Mouse (Mus musculus) hindbrain, embryonic 11.5 days (tissue): ENCODE measurements around the gene Foxo1. TPM values are rescaled to one million over a fixed set of nuclear protein-coding genes. Genes with fewer than 3 reads are reported as not detected.

ENCODE experiments used
- ATAC-seq: fragments of 200-750 bp; cut with Nextera tagmentation; 2 replicates; pipeline ENCODE4 v1.8.0; 2017; ENCODE audit warnings: mild to moderate bottlenecking, moderate TSS enrichment, moderate library complexity; ENCODE audit not compliant: low FRiP score
- DNase-seq: peaks from one replicate; pipeline ENCODE4 v3.0.0-alpha.2; 2015; ENCODE audit warnings: low spot score
- H3K27ac ChIP-seq: fragments of 300-500 bp; sonication (generic); 2 replicates; pipeline ENCODE4 v1.5.1; 2014; ENCODE audit warnings: mild to moderate bottlenecking, low read depth, low read length
- H3K27me3 ChIP-seq: fragments of 300-500 bp; sonication (generic); 2 replicates; pipeline ENCODE4 v1.6.1; 2014; ENCODE audit warnings: mild to moderate bottlenecking, low read length, moderate library complexity, mixed read lengths; ENCODE audit not compliant: control insufficient read depth, insufficient read depth
- H3K36me3 ChIP-seq: fragments of 300-500 bp; sonication (generic); 2 replicates; pipeline ENCODE4 v1.6.1; 2014; ENCODE audit warnings: mild to moderate bottlenecking, low read length, moderate library complexity, mixed read lengths; ENCODE audit not compliant: control insufficient read depth, insufficient read depth
- H3K4me1 ChIP-seq: fragments of 300-500 bp; sonication (generic); replicated peaks from 2 replicates; pipeline ENCODE4 v1.6.1; 2014; ENCODE audit warnings: low read length, mixed read lengths; ENCODE audit not compliant: control insufficient read depth, insufficient read depth
- H3K4me2 ChIP-seq: fragments of 300-500 bp; sonication (generic); replicated peaks from 2 replicates; pipeline ENCODE4 v1.6.1; 2014; ENCODE audit warnings: mild to moderate bottlenecking, low read depth, low read length
- H3K4me3 ChIP-seq: fragments of 300-500 bp; sonication (generic); 2 replicates; pipeline ENCODE4 v1.5.1; 2014; ENCODE audit warnings: low read depth, low read length
- H3K9ac ChIP-seq: fragments of 300-500 bp; sonication (generic); 2 replicates; pipeline ENCODE4 v1.6.1; 2014; ENCODE audit warnings: low read depth, low read length
- H3K9me3 ChIP-seq: fragments of 300-500 bp; sonication (generic); 2 replicates; pipeline ENCODE4 v1.6.1; 2016; ENCODE audit warnings: low read length; ENCODE audit not compliant: control insufficient read depth
- whole genome bisulfite sequencing: fragments of 180-500 bp; shearing (Covaris S2); extraction: QIAGEN DNeasy Blood & Tissue Kit; methylation state at CpG from one replicate; pipeline ENCODE4 v1.1.7; 2014; 5-methylcytosine and 5-hydroxymethylcytosine counted together
- polyA plus RNA-seq: library from polyadenylated mRNA; unstranded; fragments of >200 nt; fragmentation: Nextera tagmentation; extraction: Ambion mirVana; gene quantifications from 2 replicates; pipeline ENCODE4 v1.2.1, GENCODE M21; 2014

Foxo1 gene
- polyA plus RNA-seq: 3.8 and 4.0 TPM in 2 replicates

GRCm38 (mm10) chr3:52267652-52268486 lies at the start of gene Foxo1:
Foxo1 (plus strand) TSS chr3:52268336.
- Histone ChIP-seq H3K9me3 (no peaks in the 10 kb centered on the region), H3K4me3 (peak within 1 kb of the TSS; percentile 77), H3K4me1 (peaks cover 2% of the 10 kb centered on the region; the same call in 1 of the 2 replicates), H3K4me2 (peak within 1 kb of the TSS; percentile 93), H3K9ac (peak within 1 kb of the TSS; percentile 61), H3K27ac (no peak within 1 kb of the TSS; the same call in 1 of the 2 replicates), H3K27me3 (peaks cover 34% of the 10 kb centered on the region), H3K36me3 (no peaks in the 10 kb centered on the region)
- WGBS: under 1% methylated on average over 79 of the region's 85 CpGs
- DNase-seq: peak; percentile 94
- peak; percentile 95 for ATAC-seq

- Histone ChIP-seq H3K36me3 (no peaks in the 10 kb centered on the region), H3K27ac (no peak overlapping the region), H3K9me3 (no peaks in the 10 kb centered on the region), H3K9ac (no peak overlapping the region), H3K4me3 (no peak overlapping the region), H3K4me1 (no peaks in the 10 kb centered on the region), H3K4me2 (no peak overlapping the region), H3K27me3 (no peaks in the 10 kb centered on the region)
- ATAC-seq (no peak), DNase-seq (no peak)
- WGBS: 85% methylated on average over 7 of the region's 7 CpGs
Observed at GRCm38 (mm10) chr3:52218864-52219263, 49.3 kb upstream of the Foxo1 start.

- 77% methylated on average over 3 of the region's 3 CpGs for WGBS
- no peaks in the 10 kb centered on the region for H3K36me3 ChIP-seq
- no peak overlapping the region for H3K4me2 ChIP-seq
- no peaks in the 10 kb centered on the region for H3K9me3 ChIP-seq
- no peak overlapping the region for H3K4me3 ChIP-seq
- no peaks in the 10 kb centered on the region for H3K27me3 ChIP-seq
- no peaks in the 10 kb centered on the region for H3K4me1 ChIP-seq
- no peak overlapping the region for H3K27ac ChIP-seq
- DNase-seq: no peak
- ATAC-seq: no peak
- no peak overlapping the region for H3K9ac ChIP-seq
Observed at GRCm38 (mm10) chr3:52221082-52221481, 47.1 kb upstream of the Foxo1 start.

- Histone ChIP-seq H3K27ac (no peak overlapping the region), H3K4me2 (no peak overlapping the region), H3K4me3 (no peak overlapping the region), H3K36me3 (no peaks in the 10 kb centered on the region), H3K9ac (no peak overlapping the region), H3K27me3 (no peaks in the 10 kb centered on the region), H3K9me3 (no peaks in the 10 kb centered on the region), H3K4me1 (no peaks in the 10 kb centered on the region)
- DNase-seq (no peak), ATAC-seq (no peak)
- 81% methylated on average over 5 of the region's 5 CpGs for WGBS
Observed at GRCm38 (mm10) chr3:52221931-52222330, 46.2 kb upstream of the Foxo1 start.

- Histone ChIP-seq H3K9me3 (no peaks in the 10 kb centered on the region), H3K27ac (no peak overlapping the region), H3K27me3 (no peaks in the 10 kb centered on the region), H3K36me3 (no peaks in the 10 kb centered on the region), H3K4me1 (no peaks in the 10 kb centered on the region), H3K4me2 (no peak overlapping the region), H3K9ac (no peak overlapping the region), H3K4me3 (no peak overlapping the region)
- DNase-seq (no peak), ATAC-seq (no peak)
- whole genome bisulfite sequencing: 88% methylated on average over 4 of the region's 4 CpGs
Observed at GRCm38 (mm10) chr3:52236488-52236887, 31.6 kb upstream of the Foxo1 start.

- no peak for DNase-seq
- Histone ChIP-seq H3K4me1 (no peaks in the 10 kb centered on the region), H3K36me3 (no peaks in the 10 kb centered on the region), H3K9ac (no peak overlapping the region), H3K4me2 (no peak overlapping the region), H3K9me3 (no peaks in the 10 kb centered on the region), H3K4me3 (no peak overlapping the region), H3K27me3 (no peaks in the 10 kb centered on the region), H3K27ac (no peak overlapping the region)
- WGBS: 82% methylated on average over 3 of the region's 3 CpGs
- no peak for ATAC-seq
Observed at GRCm38 (mm10) chr3:52237136-52237535, 31.0 kb upstream of the Foxo1 start.

- Histone ChIP-seq H3K4me1 (no peaks in the 10 kb centered on the region), H3K36me3 (no peaks in the 10 kb centered on the region), H3K27ac (no peak overlapping the region), H3K27me3 (no peaks in the 10 kb centered on the region), H3K9ac (no peak overlapping the region), H3K9me3 (no peaks in the 10 kb centered on the region), H3K4me2 (no peak overlapping the region), H3K4me3 (no peak overlapping the region)
- 89% methylated on average over 5 of the region's 5 CpGs for WGBS
- no peak for ATAC-seq
- no peak for DNase-seq
Observed at GRCm38 (mm10) chr3:52241062-52241461, 27.1 kb upstream of the Foxo1 start.

GRCm38 (mm10) chr3:52242457-52243105 lies 25.6 kb upstream of the Foxo1 start:
- DNase-seq (peak; percentile 88), ATAC-seq (peak; percentile 30; the same call in 1 of the 2 replicates)
- no peaks in the 10 kb centered on the region for H3K27me3 ChIP-seq
- H3K4me3 ChIP-seq: no peak overlapping the region
- no peak overlapping the region for H3K9ac ChIP-seq
- no peak overlapping the region for H3K27ac ChIP-seq
- H3K9me3 ChIP-seq: no peaks in the 10 kb centered on the region
- H3K4me2 ChIP-seq: no peak overlapping the region
- 46% methylated on average over 6 of the region's 6 CpGs for WGBS
- H3K36me3 ChIP-seq: no peaks in the 10 kb centered on the region
- no peaks in the 10 kb centered on the region for H3K4me1 ChIP-seq
